Mouse (Mus musculus): ENCODE results near the gene Bnc1.

DNA sequence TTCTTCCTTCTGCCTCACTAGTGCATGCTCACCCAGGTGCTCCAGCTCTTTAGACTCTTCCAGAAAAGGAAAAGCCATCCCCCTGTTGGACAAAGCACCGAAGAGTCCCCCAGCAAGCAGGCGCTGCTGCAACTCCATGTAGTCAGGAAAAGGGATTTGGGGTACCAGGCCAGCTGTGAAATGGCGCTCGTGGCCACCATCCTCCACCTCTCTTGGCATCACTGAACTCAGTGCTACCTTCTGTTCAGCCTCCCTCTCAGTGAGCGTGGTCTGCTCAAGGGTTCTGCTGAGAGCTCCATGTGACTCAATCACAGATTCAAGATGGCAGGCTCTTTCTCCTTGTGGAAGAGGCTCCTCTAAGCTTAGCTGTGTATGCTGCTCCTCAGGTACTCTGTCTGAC, 18.8 kb downstream of the Bnc1 start:
- TF ChIP-seq ZNF384 (IDR thresholded peaks at IDR 0.05; ENCODE audit: low read depth, low read length) (no peak), ZC3H11A (IDR thresholded peaks at IDR 0.05; ENCODE audit: borderline replicate concordance, low read depth, low read length) (no peak)

All from ES-E14 (cell line).